Mouse (Mus musculus) lung, embryonic 16.5 days (tissue): ENCODE results near the gene Optn. TPM values are rescaled to one million over a fixed set of nuclear protein-coding genes. Genes with fewer than 3 reads are reported as not detected.
A peak's percentile ranks its signal among the peaks of the same experiment; 100 is the strongest.

Source experiments
- ATAC-seq: fragments of 200-750 bp; cut with Nextera tagmentation; 2 replicates; pipeline ENCODE4 v1.8.0; 2017; ENCODE audit warnings: low read depth, mild to moderate bottlenecking, moderate library complexity
- H3K27ac ChIP-seq: fragments of 300-500 bp; sonication (generic); 2 replicates; pipeline ENCODE4 v1.5.1; 2014; ENCODE audit warnings: mild to moderate bottlenecking, control low read depth, low read length
- H3K27me3 ChIP-seq: fragments of 300-500 bp; sonication (generic); 2 replicates; pipeline ENCODE4 v1.6.1; 2014; ENCODE audit warnings: low read depth, low read length, mixed read lengths; ENCODE audit not compliant: control insufficient read depth, insufficient read depth
- H3K36me3 ChIP-seq: fragments of 300-500 bp; sonication (generic); 2 replicates; pipeline ENCODE4 v1.6.1; 2014; ENCODE audit warnings: low read length; ENCODE audit not compliant: control insufficient read depth, insufficient read depth
- H3K4me1 ChIP-seq: fragments of 300-500 bp; sonication (generic); replicated peaks from 2 replicates; pipeline ENCODE4 v1.6.1; 2014; ENCODE audit warnings: low read length, mixed read lengths; ENCODE audit not compliant: control insufficient read depth, insufficient read depth
- H3K4me2 ChIP-seq: fragments of 300-500 bp; sonication (generic); 2 replicates; pipeline ENCODE4 v1.6.1; 2014; ENCODE audit warnings: low read depth, low read length, control low read depth
- H3K4me3 ChIP-seq: fragments of 300-500 bp; sonication (generic); 2 replicates; pipeline ENCODE4 v1.5.1; 2014; ENCODE audit warnings: mild to moderate bottlenecking, low read length, control low read depth
- H3K9ac ChIP-seq: fragments of 300-500 bp; sonication (generic); 2 replicates; pipeline ENCODE4 v1.6.1; 2014; ENCODE audit warnings: low read length, control low read depth
- H3K9me3 ChIP-seq: fragments of 300-500 bp; sonication (generic); 2 replicates; pipeline ENCODE4 v1.6.1; 2016; ENCODE audit warnings: low read length; ENCODE audit not compliant: control insufficient read depth
- WGBS: fragments of 180-500 bp; shearing (Covaris S2); extraction: QIAGEN DNeasy Blood & Tissue Kit; methylation state at CpG from one replicate; pipeline ENCODE4 v1.1.7; 2014; 5-methylcytosine and 5-hydroxymethylcytosine counted together
- polyA plus RNA-seq: library from polyadenylated mRNA; unstranded; fragments of >200 nt; fragmentation: Nextera tagmentation; extraction: Ambion mirVana; gene quantifications from 2 replicates; pipeline ENCODE4 v1.2.1, GENCODE M21; 2015

Gene Optn
- polyA plus RNA-seq, 1 experiment from 2014 or later, result 13.3 TPM

- Histone ChIP-seq H3K4me1 (peaks cover 2% of the 10 kb centered on the region; the same call in 1 of the 2 replicates), H3K4me3 (no peak overlapping the region), H3K36me3 (no peaks in the 10 kb centered on the region), H3K27ac (no peak overlapping the region), H3K9me3 (no peaks in the 10 kb centered on the region), H3K4me2 (no peak overlapping the region), H3K9ac (no peak overlapping the region), H3K27me3 (no peaks in the 10 kb centered on the region)
- ATAC-seq, result no peak
- 73% methylated on average over 6 of the region's 6 CpGs for WGBS
Observed at GRCm38 (mm10) chr2:5027057-5027456, 36.8 kb downstream of the Optn start.

- Histone ChIP-seq H3K4me2 (no peak overlapping the region), H3K36me3 (no peaks in the 10 kb centered on the region), H3K9ac (no peak overlapping the region), H3K27ac (no peak overlapping the region), H3K4me3 (no peak overlapping the region), H3K9me3 (no peaks in the 10 kb centered on the region), H3K4me1 (peaks cover 2% of the 10 kb centered on the region; the same call in 1 of the 2 replicates), H3K27me3 (no peaks in the 10 kb centered on the region)
- no peak for ATAC-seq
- 49% methylated on average over 3 of the region's 4 CpGs for WGBS
Observed at GRCm38 (mm10) chr2:5025162-5025733, 38.6 kb downstream of the Optn start.

- ATAC-seq, result peak; percentile 82; the same call in 1 of the 2 replicates
- H3K9me3 ChIP-seq, result no peaks in the 10 kb centered on the region
Observed at GRCm38 (mm10) chr2:5023699-5024399, 40.0 kb downstream of the Optn start.

GRCm38 (mm10) chr2:5023275-5023674 is 40.6 kb downstream of the Optn start:
- H3K4me3 ChIP-seq, result no peak overlapping the region
- peaks cover 2% of the 10 kb centered on the region; the same call in 1 of the 2 replicates for H3K4me1 ChIP-seq
- no peak overlapping the region for H3K27ac ChIP-seq
- no peaks in the 10 kb centered on the region for H3K27me3 ChIP-seq
- no peaks in the 10 kb centered on the region for H3K36me3 ChIP-seq
- 46% methylated on average over 2 of the region's 2 CpGs for WGBS
- no peaks in the 10 kb centered on the region for H3K9me3 ChIP-seq
- no peak for ATAC-seq
- H3K4me2 ChIP-seq, result no peak overlapping the region
- H3K9ac ChIP-seq, result no peak overlapping the region

More at GRCm38 (mm10) chr2:5023699-5024399, 40.0 kb downstream of the Optn start:
- H3K36me3 ChIP-seq, result no peaks in the 10 kb centered on the region
- H3K4me2 ChIP-seq, result no peak overlapping the region
- 54% methylated on average over 14 of the region's 14 CpGs for WGBS
- no peak overlapping the region for H3K9ac ChIP-seq
- no peak overlapping the region for H3K27ac ChIP-seq
- H3K4me1 ChIP-seq, result peaks cover 2% of the 10 kb centered on the region; the same call in 1 of the 2 replicates
- H3K27me3 ChIP-seq, result no peaks in the 10 kb centered on the region
- H3K4me3 ChIP-seq, result no peak overlapping the region

- Histone ChIP-seq H3K27ac (no peak overlapping the region), H3K27me3 (no peaks in the 10 kb centered on the region), H3K36me3 (no peaks in the 10 kb centered on the region), H3K9ac (no peak overlapping the region), H3K9me3 (no peaks in the 10 kb centered on the region), H3K4me2 (no peak overlapping the region), H3K4me3 (no peak overlapping the region), H3K4me1 (peaks cover 2% of the 10 kb centered on the region; the same call in 1 of the 2 replicates)
- no peak for ATAC-seq
- WGBS, result 72% methylated on average over 1 of the region's 1 CpGs
Observed at GRCm38 (mm10) chr2:5019708-5020107, 44.1 kb downstream of the Optn start.

GRCm38 (mm10) chr2:5016922-5017321 is 46.9 kb downstream of the Optn start:
- 86% methylated on average over 7 of the region's 7 CpGs for WGBS
- H3K27me3 ChIP-seq, result no peaks in the 10 kb centered on the region
- H3K4me1 ChIP-seq, result peaks cover 1% of the 10 kb centered on the region
- no peaks in the 10 kb centered on the region for H3K36me3 ChIP-seq
- no peak for ATAC-seq
- no peak overlapping the region for H3K27ac ChIP-seq
- H3K4me3 ChIP-seq, result no peak overlapping the region
- no peak overlapping the region for H3K4me2 ChIP-seq
- no peak overlapping the region for H3K9ac ChIP-seq
- H3K9me3 ChIP-seq, result no peaks in the 10 kb centered on the region

- H3K4me1 ChIP-seq, result peaks cover 8% of the 10 kb centered on the region
- no peak overlapping the region for H3K4me3 ChIP-seq
- no peak overlapping the region for H3K4me2 ChIP-seq
- H3K27ac ChIP-seq, result no peak overlapping the region
- no peaks in the 10 kb centered on the region for H3K36me3 ChIP-seq
- no peak overlapping the region for H3K9ac ChIP-seq
- no peaks in the 10 kb centered on the region for H3K9me3 ChIP-seq
- no peak for ATAC-seq
- H3K27me3 ChIP-seq, result no peaks in the 10 kb centered on the region
- WGBS, result 81% methylated on average over 6 of the region's 6 CpGs
Observed at GRCm38 (mm10) chr2:5015527-5015926, 48.3 kb downstream of the Optn start.

- Histone ChIP-seq H3K4me1 (peaks cover 8% of the 10 kb centered on the region), H3K9me3 (no peaks in the 10 kb centered on the region), H3K36me3 (0 out of 2 replicates have a peak, but pooled peaks cover 2% of the 10 kb centered on the region), H3K9ac (no peak overlapping the region), H3K4me3 (no peak overlapping the region), H3K27me3 (no peaks in the 10 kb centered on the region), H3K4me2 (no peak overlapping the region), H3K27ac (no peak overlapping the region)
- 60% methylated on average over 7 of the region's 7 CpGs for WGBS
- no peak for ATAC-seq
Observed at GRCm38 (mm10) chr2:5014616-5015015, 49.2 kb downstream of the Optn start.

GRCm38 (mm10) chr2:5012491-5013324 is 51.1 kb downstream of the Optn start, which contains the start of gene Mcm10:
TSS of gene Mcm10 (minus strand) at chr2:5012791.
- no peaks in the 10 kb centered on the region for H3K9me3 ChIP-seq
- H3K36me3 ChIP-seq, result peaks cover 9% of the 10 kb centered on the region
- 2% methylated on average over 32 of the region's 32 CpGs for WGBS
- H3K27ac ChIP-seq, result peak within 1 kb of the TSS; percentile 65
- H3K4me1 ChIP-seq, result peaks cover 8% of the 10 kb centered on the region
- H3K27me3 ChIP-seq, result no peaks in the 10 kb centered on the region
- peak within 1 kb of the TSS; percentile 68 for H3K4me2 ChIP-seq
- peak within 1 kb of the TSS; percentile 77 for H3K9ac ChIP-seq
- ATAC-seq, result peak; percentile 100
- peak within 1 kb of the TSS; percentile 95 for H3K4me3 ChIP-seq
